Mouse (Mus musculus): Measurements from ENCODE around the gene AY074887. TPM values are rescaled to one million over a fixed set of nuclear protein-coding genes. Genes with fewer than 3 reads are reported as not detected.

Gene AY074887
- 0.73 and 1.4 TPM in 2 replicates for polyA plus RNA-seq (2014; fragmentation: Nextera tagmentation; extraction: Ambion mirVana)

- H3K4me2 ChIP-seq (ENCODE audit: low read depth, low read length): peak within 1 kb of the TSS; percentile 84
- under 1% methylated on average over 56 of the region's 65 CpGs for WGBS
- peak within 1 kb of the TSS; percentile 83 for H3K4me3 ChIP-seq (ENCODE audit: low read depth, low read length)
- H3K9me3 ChIP-seq (ENCODE audit: control insufficient read depth, low read length): no peaks in the 10 kb centered on the region
- peak within 1 kb of the TSS; percentile 92 for H3K27ac ChIP-seq (ENCODE audit: low read depth, low read length)
- H3K4me1 ChIP-seq (ENCODE audit: control insufficient read depth, insufficient read depth, low read length): peaks cover 13% of the 10 kb centered on the region; the same call in 1 of the 2 replicates
- H3K27me3 ChIP-seq (ENCODE audit: control insufficient read depth, insufficient read depth, low read length): no peaks in the 10 kb centered on the region; the same call in 1 of the 2 replicates
- peak within 1 kb of the TSS; percentile 80 for H3K9ac ChIP-seq (replicated peaks; ENCODE audit: low read depth, low read length)
- peaks cover 19% of the 10 kb centered on the region for H3K36me3 ChIP-seq (ENCODE audit: control insufficient read depth, insufficient read depth, low read length)
- peak; percentile 100 for ATAC-seq (ENCODE audit: low read depth)
These were observed at the start of gene AY074887, which contains the start of gene Psma4 for GRCm38 (mm10) chr9:54950575-54951321. Gene AY074887, minus strand, starts transcription at chr9:54950998. Gene Psma4, plus strand, starts transcription at chr9:54950790.

DNA sequence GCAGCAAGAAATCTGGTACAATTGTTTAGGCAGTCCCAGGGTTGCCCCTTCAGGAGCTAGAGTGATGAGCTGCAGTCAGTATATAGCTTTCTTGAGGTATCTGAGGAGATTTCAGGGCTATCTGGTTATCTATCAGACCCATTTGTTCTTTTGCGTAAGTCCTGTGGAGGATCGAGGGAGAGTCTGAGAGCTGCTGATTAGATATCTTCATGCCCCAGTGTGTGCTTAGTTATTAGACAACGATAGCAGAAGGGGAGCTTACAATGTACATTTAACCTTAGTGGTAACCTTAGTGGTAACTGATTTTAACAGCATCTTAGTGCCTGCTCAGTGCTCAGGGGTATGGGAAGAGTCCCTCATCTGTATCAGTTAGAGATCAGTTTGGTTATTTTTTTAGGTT is 44.8 kb upstream of the AY074887 start:
- Histone ChIP-seq H3K27me3 (ENCODE audit: control insufficient read depth, insufficient read depth, low read length) (no peaks in the 10 kb centered on the region), H3K4me2 (ENCODE audit: low read depth, low read length) (no peak overlapping the region), H3K36me3 (ENCODE audit: control insufficient read depth, insufficient read depth, low read length) (no peaks in the 10 kb centered on the region), H3K4me3 (ENCODE audit: low read depth, low read length) (no peak overlapping the region), H3K9me3 (ENCODE audit: control insufficient read depth, low read length) (no peaks in the 10 kb centered on the region), H3K9ac (replicated peaks; ENCODE audit: low read depth, low read length) (no peak overlapping the region), H3K27ac (ENCODE audit: low read depth, low read length) (no peak overlapping the region), H3K4me1 (ENCODE audit: control insufficient read depth, insufficient read depth, low read length) (no peaks in the 10 kb centered on the region)
- ATAC-seq (ENCODE audit: low read depth): no peak
- WGBS: 87% methylated on average over 3 of the region's 3 CpGs

GRCm38 (mm10) chr9:54994381-54994780 is 43.6 kb upstream of the AY074887 start:
- Histone ChIP-seq H3K36me3 (ENCODE audit: control insufficient read depth, insufficient read depth, low read length) (no peaks in the 10 kb centered on the region), H3K4me2 (ENCODE audit: low read depth, low read length) (no peak overlapping the region), H3K4me1 (ENCODE audit: control insufficient read depth, insufficient read depth, low read length) (no peaks in the 10 kb centered on the region), H3K9ac (replicated peaks; ENCODE audit: low read depth, low read length) (no peak overlapping the region), H3K27ac (ENCODE audit: low read depth, low read length) (no peak overlapping the region), H3K9me3 (ENCODE audit: control insufficient read depth, low read length) (no peaks in the 10 kb centered on the region), H3K27me3 (ENCODE audit: control insufficient read depth, insufficient read depth, low read length) (no peaks in the 10 kb centered on the region), H3K4me3 (ENCODE audit: low read depth, low read length) (no peak overlapping the region)
- ATAC-seq (ENCODE audit: low read depth): no peak
- whole genome bisulfite sequencing: 48% methylated on average over 3 of the region's 3 CpGs

DNA sequence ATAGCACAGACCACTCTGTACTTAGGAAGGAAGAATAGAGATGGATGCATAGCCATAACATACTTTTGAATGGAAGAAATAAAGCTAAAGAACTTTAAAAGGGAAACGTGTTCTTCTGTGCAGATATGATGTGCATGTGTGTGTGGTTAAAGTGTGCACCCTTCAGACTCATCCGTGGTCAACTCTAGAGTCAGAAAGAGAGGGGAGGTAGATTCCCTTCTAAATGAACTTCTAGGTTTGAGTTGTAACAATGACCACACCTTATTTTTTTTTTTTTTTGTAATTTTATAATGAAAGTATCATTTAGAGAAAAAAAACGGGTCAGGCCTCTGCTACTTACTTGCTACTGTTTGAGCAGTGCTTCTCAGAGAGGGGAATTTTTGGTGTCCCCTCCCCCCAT is 39.6 kb upstream of the AY074887 start:
- H3K27me3 ChIP-seq (ENCODE audit: control insufficient read depth, insufficient read depth, low read length): no peaks in the 10 kb centered on the region
- no peaks in the 10 kb centered on the region for H3K9me3 ChIP-seq (ENCODE audit: control insufficient read depth, low read length)
- H3K4me1 ChIP-seq (ENCODE audit: control insufficient read depth, insufficient read depth, low read length): no peaks in the 10 kb centered on the region
- no peak overlapping the region for H3K27ac ChIP-seq (ENCODE audit: low read depth, low read length)
- H3K4me3 ChIP-seq (ENCODE audit: low read depth, low read length): no peak overlapping the region
- no peak for ATAC-seq (ENCODE audit: low read depth)
- no peak overlapping the region for H3K9ac ChIP-seq (replicated peaks; ENCODE audit: low read depth, low read length)
- no peaks in the 10 kb centered on the region for H3K36me3 ChIP-seq (ENCODE audit: control insufficient read depth, insufficient read depth, low read length)
- 85% methylated on average over 3 of the region's 3 CpGs for WGBS
- H3K4me2 ChIP-seq (ENCODE audit: low read depth, low read length): no peak overlapping the region

- ATAC-seq (ENCODE audit: low read depth): no peak
- WGBS: 4% methylated on average over 7 of the region's 7 CpGs
- Histone ChIP-seq H3K4me1 (ENCODE audit: control insufficient read depth, insufficient read depth, low read length) (peaks cover 7% of the 10 kb centered on the region; the same call in 1 of the 2 replicates), H3K36me3 (ENCODE audit: control insufficient read depth, insufficient read depth, low read length) (no peaks in the 10 kb centered on the region), H3K27ac (ENCODE audit: low read depth, low read length) (no peak overlapping the region), H3K4me2 (ENCODE audit: low read depth, low read length) (peak overlapping the region; percentile 78), H3K27me3 (ENCODE audit: control insufficient read depth, insufficient read depth, low read length) (peaks cover 13% of the 10 kb centered on the region), H3K4me3 (ENCODE audit: low read depth, low read length) (peak overlapping the region; percentile 62; the same call in 1 of the 2 replicates), H3K9ac (replicated peaks; ENCODE audit: low read depth, low read length) (0 out of 2 replicates have a peak overlapping the region, but pooled peaks have one; percentile 3), H3K9me3 (ENCODE audit: control insufficient read depth, low read length) (no peaks in the 10 kb centered on the region)
These were observed 31.6 kb upstream of the AY074887 start for GRCm38 (mm10) chr9:54982401-54982800.

- Histone ChIP-seq H3K9me3 (ENCODE audit: control insufficient read depth, low read length) (no peaks in the 10 kb centered on the region), H3K9ac (replicated peaks; ENCODE audit: low read depth, low read length) (peak overlapping the region; percentile 59), H3K4me1 (ENCODE audit: control insufficient read depth, insufficient read depth, low read length) (peaks cover 7% of the 10 kb centered on the region; the same call in 1 of the 2 replicates), H3K4me2 (ENCODE audit: low read depth, low read length) (peak overlapping the region; percentile 78), H3K4me3 (ENCODE audit: low read depth, low read length) (peak overlapping the region; percentile 62), H3K27me3 (ENCODE audit: control insufficient read depth, insufficient read depth, low read length) (peaks cover 13% of the 10 kb centered on the region), H3K36me3 (ENCODE audit: control insufficient read depth, insufficient read depth, low read length) (no peaks in the 10 kb centered on the region), H3K27ac (ENCODE audit: low read depth, low read length) (no peak overlapping the region)
- under 1% methylated on average over 55 of the region's 85 CpGs for WGBS
- peak; percentile 90 for ATAC-seq (ENCODE audit: low read depth)
These were observed 30.7 kb upstream of the AY074887 start for GRCm38 (mm10) chr9:54981291-54982191.

DNA sequence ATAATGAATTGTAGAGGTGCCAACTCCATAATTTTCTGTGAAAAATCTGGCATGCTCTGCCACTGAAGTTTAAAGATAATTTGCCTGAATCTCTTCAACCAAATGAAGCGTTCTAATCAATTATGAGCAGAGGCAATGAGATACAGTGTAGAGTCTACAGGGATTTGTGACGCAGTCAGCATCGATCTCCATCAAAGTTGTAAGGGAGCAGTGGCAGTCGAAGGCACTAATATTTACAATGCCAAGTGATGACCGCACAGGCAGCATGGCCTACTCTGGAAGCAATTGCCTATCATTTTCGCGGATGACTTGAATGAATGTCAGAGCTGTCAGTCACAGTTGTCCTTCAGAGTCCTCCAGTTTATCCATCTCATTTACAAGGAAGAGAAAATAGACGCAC is 29.9 kb upstream of the AY074887 start, which contains the start of gene Chrna5:
Chrna5 (plus strand) TSS at position 207 of the 400 bp plus-strand sequence.
- H3K27me3 ChIP-seq (ENCODE audit: control insufficient read depth, insufficient read depth, low read length): peaks cover 13% of the 10 kb centered on the region
- peak within 1 kb of the TSS; percentile 78 for H3K4me2 ChIP-seq (ENCODE audit: low read depth, low read length)
- peak within 1 kb of the TSS; percentile 59 for H3K9ac ChIP-seq (replicated peaks; ENCODE audit: low read depth, low read length)
- ATAC-seq (ENCODE audit: low read depth): 0 out of 2 replicates have a peak, but pooled peaks have one; percentile 15
- peak within 1 kb of the TSS; percentile 62 for H3K4me3 ChIP-seq (ENCODE audit: low read depth, low read length)
- no peaks in the 10 kb centered on the region for H3K36me3 ChIP-seq (ENCODE audit: control insufficient read depth, insufficient read depth, low read length)
- H3K4me1 ChIP-seq (ENCODE audit: control insufficient read depth, insufficient read depth, low read length): peaks cover 7% of the 10 kb centered on the region; the same call in 1 of the 2 replicates
- no peak within 1 kb of the TSS for H3K27ac ChIP-seq (ENCODE audit: low read depth, low read length)
- no peaks in the 10 kb centered on the region for H3K9me3 ChIP-seq (ENCODE audit: control insufficient read depth, low read length)
- WGBS: 42% methylated on average over 8 of the region's 8 CpGs

- WGBS: 71% methylated on average over 8 of the region's 8 CpGs
- no peaks in the 10 kb centered on the region for H3K27me3 ChIP-seq (ENCODE audit: control insufficient read depth, insufficient read depth, low read length)
- no peak for ATAC-seq (ENCODE audit: low read depth)
- H3K4me1 ChIP-seq (ENCODE audit: control insufficient read depth, insufficient read depth, low read length): no peaks in the 10 kb centered on the region
- no peaks in the 10 kb centered on the region for H3K36me3 ChIP-seq (ENCODE audit: control insufficient read depth, insufficient read depth, low read length)
- no peak overlapping the region for H3K27ac ChIP-seq (ENCODE audit: low read depth, low read length)
- H3K9ac ChIP-seq (replicated peaks; ENCODE audit: low read depth, low read length): no peak overlapping the region
- H3K9me3 ChIP-seq (ENCODE audit: control insufficient read depth, low read length): no peaks in the 10 kb centered on the region
- no peak overlapping the region for H3K4me3 ChIP-seq (ENCODE audit: low read depth, low read length)
- no peak overlapping the region for H3K4me2 ChIP-seq (ENCODE audit: low read depth, low read length)
These were observed 19.3 kb upstream of the AY074887 start for GRCm38 (mm10) chr9:54969972-54970637.
